15 mouse cellular contexts compared by ENCODE assay signal in the genomic region with DNA sequence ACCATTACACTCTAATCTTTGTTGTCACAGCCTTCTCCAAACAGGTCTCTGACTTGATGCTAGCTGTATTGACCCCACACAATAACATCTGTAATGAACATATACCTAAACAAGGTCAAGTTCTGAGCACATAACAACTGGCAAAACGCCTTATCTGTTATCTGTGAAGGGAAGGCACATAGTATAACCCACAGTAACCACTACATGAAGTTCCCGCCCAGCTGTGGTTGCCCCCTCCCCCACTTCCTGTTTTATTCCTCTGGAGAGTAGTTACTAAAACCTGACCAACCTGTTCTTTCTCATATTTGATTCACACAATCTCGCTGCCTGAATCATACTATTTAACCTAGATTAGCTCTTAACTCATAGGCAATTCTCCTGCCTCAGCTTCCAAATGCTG.
A peak's percentile ranks its signal among the peaks of the same experiment; 100 is the strongest.
DNase-seq lines count a peak whose midpoint lies in the region; ATAC-seq and TF ChIP-seq lines count a peak whose summit lies in the region.
"Had no signal": no experiment of that assay in that cellular context is flagged by ENCODE, and none has a peak within 500 bp of the region (broad histone marks: within the 10 kb centered on the region; RNA-seq: fewer than 3 reads in every experiment).

No protein-coding gene starts in this region.

- H3K4me1 ChIP-seq in MEL (ENCODE audit: control insufficient read depth in 1 of 2, insufficient read depth in 2 of 2, low read length in 2 of 2) = peaks cover 0 to 8% of the 10 kb centered on the region in 2 experiments; a peak in 2 of 4 replicates
- peaks cover 10% of the 10 kb centered on the region for H3K4me1 ChIP-seq in liver, embryonic 13.5 days (replicated peaks)
- no peaks in the 10 kb centered on the region for H3K4me1 ChIP-seq in forebrain, embryonic 11.5 days (replicated peaks; ENCODE audit: control insufficient read depth, insufficient read depth, low read length)
- H3K4me1 ChIP-seq in forebrain, embryonic 16.5 days (replicated peaks; ENCODE audit: control insufficient read depth, insufficient read depth, low read length) = no peaks in the 10 kb centered on the region
- H3K4me1 ChIP-seq: heart, embryonic 12.5 days; liver, embryonic 15.5 days had no signal

- no peaks in the 10 kb centered on the region for H3K9me3 ChIP-seq in MEL (replicated peaks; ENCODE audit: insufficient read depth, low read length)
- H3K9me3 ChIP-seq in liver, embryonic 13.5 days (replicated peaks) = no peaks in the 10 kb centered on the region
- no peaks in the 10 kb centered on the region for H3K9me3 ChIP-seq in forebrain, embryonic 11.5 days (ENCODE audit: control insufficient read depth, low read length)
- H3K9me3 ChIP-seq in forebrain, embryonic 16.5 days (ENCODE audit: control insufficient read depth, low read length) = no peaks in the 10 kb centered on the region
- H3K9me3 ChIP-seq: heart, embryonic 12.5 days; liver, embryonic 15.5 days had no signal

- H3K36me3 ChIP-seq in MEL (ENCODE audit: control insufficient read depth in 1 of 2, insufficient read depth in 2 of 2, low read length in 2 of 2) = peaks cover 0 to 13% of the 10 kb centered on the region in 2 experiments; a peak in 2 of 4 replicates
- H3K36me3 ChIP-seq in liver, embryonic 13.5 days = no peaks in the 10 kb centered on the region
- H3K36me3 ChIP-seq in splenic B cell, adult 2 months (ENCODE audit: control insufficient read depth, insufficient read depth, low read length, poor library complexity, severe bottlenecking) = no peaks in the 10 kb centered on the region
- H3K36me3 ChIP-seq in forebrain, embryonic 11.5 days (ENCODE audit: control insufficient read depth, insufficient read depth, low read length) = no peaks in the 10 kb centered on the region
- no peaks in the 10 kb centered on the region for H3K36me3 ChIP-seq in forebrain, embryonic 16.5 days (ENCODE audit: control insufficient read depth, insufficient read depth)
- H3K36me3 ChIP-seq: heart, embryonic 12.5 days; liver, embryonic 15.5 days had no signal

- no peak overlapping the region for H3K4me2 ChIP-seq in liver, embryonic 13.5 days
- H3K4me2 ChIP-seq in forebrain, embryonic 11.5 days (ENCODE audit: low read depth, low read length, severe bottlenecking) = no peak overlapping the region
- H3K4me2 ChIP-seq in forebrain, embryonic 16.5 days (ENCODE audit: low read length) = no peak overlapping the region
- H3K4me2 ChIP-seq: heart, embryonic 12.5 days; liver, embryonic 15.5 days had no signal

- peak; percentile 93 to 96 for TF ChIP-seq EP300 in MEL (IDR thresholded peaks at IDR 0.05; ENCODE audit: low read depth in 1 of 2, low read length in 2 of 2)

- H3K27me3 ChIP-seq in MEL (ENCODE audit: control insufficient read depth in 1 of 2, insufficient read depth in 2 of 2, low read length in 2 of 2) = no peaks in the 10 kb centered on the region
- no peaks in the 10 kb centered on the region for H3K27me3 ChIP-seq in liver, embryonic 13.5 days
- H3K27me3 ChIP-seq in splenic B cell, adult 2 months (ENCODE audit: control insufficient read depth, insufficient read depth, low read length, poor library complexity, severe bottlenecking) = no peaks in the 10 kb centered on the region
- no peaks in the 10 kb centered on the region for H3K27me3 ChIP-seq in forebrain, embryonic 11.5 days (ENCODE audit: control insufficient read depth, insufficient read depth, low read length)
- no peaks in the 10 kb centered on the region for H3K27me3 ChIP-seq in forebrain, embryonic 16.5 days (replicated peaks; ENCODE audit: control insufficient read depth, insufficient read depth, low read length)
- H3K27me3 ChIP-seq: heart, embryonic 12.5 days; liver, embryonic 15.5 days had no signal

- TF ChIP-seq CTCF in MEL (IDR thresholded peaks at IDR 0.05 in 2 of 3, conservative IDR thresholded peaks at IDR 0.05 in 1 of 3; ENCODE audit: control insufficient read depth in 1 of 3, insufficient read depth in 1 of 3, low read depth in 2 of 3, low read length in 3 of 3, poor library complexity in 1 of 3, severe bottlenecking in 1 of 3) = no peak

- DNase-seq in 416B (ENCODE audit: low read depth) (peak; percentile 65), MEL (ENCODE audit: low read depth, low spot score) (peak; percentile 89)
- peak; percentile 22 for DNase-seq in liver, embryonic 13.5 days
- peak; percentile 8 for DNase-seq in splenic B cell, adult 2 months (ENCODE audit: low read depth, low spot score)
- DNase-seq in right cerebral cortex, postnatal 4 days = no peak
- DNase-seq in forebrain, embryonic 11.5 days (ENCODE audit: low spot score) = no peak
- DNase-seq in gastrocnemius, postnatal 4 days (ENCODE audit: low spot score in 2 of 2) = no peak
- DNase-seq: embryo, embryonic 11 days; gastrocnemius, adult 2 months; kidney, postnatal 36 days; midbrain, embryonic 14.5 days had no signal

- no peak overlapping the region for H3K27ac ChIP-seq in MEL (ENCODE audit: control insufficient read depth, low read depth, low read length)
- H3K27ac ChIP-seq in liver, embryonic 13.5 days = no peak overlapping the region
- no peak overlapping the region for H3K27ac ChIP-seq in forebrain, embryonic 11.5 days (ENCODE audit: low read depth, low read length)
- H3K27ac ChIP-seq in forebrain, embryonic 16.5 days (ENCODE audit: low read length) = no peak overlapping the region
- H3K27ac ChIP-seq: gastrocnemius, adult 2 months; left cerebral cortex, adult 2 months; liver, embryonic 15.5 days had no signal

- TF ChIP-seq RAD21 in MEL (IDR thresholded peaks at IDR 0.05; ENCODE audit: low read depth, low read length) = no peak

- no peak overlapping the region for H3K9ac ChIP-seq in MEL (ENCODE audit: control insufficient read depth, low read depth, low read length, poor library complexity, severe bottlenecking)
- H3K9ac ChIP-seq in liver, embryonic 13.5 days = no peak overlapping the region
- H3K9ac ChIP-seq in forebrain, embryonic 11.5 days (ENCODE audit: low read length) = no peak overlapping the region
- H3K9ac ChIP-seq in forebrain, embryonic 16.5 days (replicated peaks; ENCODE audit: low read depth, low read length) = no peak overlapping the region
- H3K9ac ChIP-seq: heart, embryonic 12.5 days; liver, embryonic 15.5 days had no signal

- H3K4me3 ChIP-seq in MEL (ENCODE audit: control insufficient read depth in 1 of 2, insufficient read depth in 1 of 2, low read depth in 2 of 2, low read length in 2 of 2) = no peak overlapping the region
- H3K4me3 ChIP-seq in liver, embryonic 13.5 days (replicated peaks) = no peak overlapping the region
- H3K4me3 ChIP-seq in forebrain, embryonic 11.5 days (ENCODE audit: low read depth, low read length) = no peak overlapping the region
- no peak overlapping the region for H3K4me3 ChIP-seq in forebrain, embryonic 16.5 days (replicated peaks; ENCODE audit: low read length)
- H3K4me3 ChIP-seq: gastrocnemius, adult 2 months; heart, embryonic 12.5 days; left cerebral cortex, adult 2 months; liver, embryonic 15.5 days had no signal

- WGBS in liver, embryonic 13.5 days (ENCODE audit: insufficient replicate concordance) = 20% methylated on average over 3 of the region's 3 CpGs
- 78% methylated on average over 3 of the region's 3 CpGs for WGBS in forebrain, embryonic 11.5 days
- WGBS in forebrain, embryonic 16.5 days = 86% methylated on average over 3 of the region's 3 CpGs

- no peaks in the 10 kb centered on the region for H3K79me2 ChIP-seq in MEL (ENCODE audit: control insufficient read depth, insufficient read depth, low read length, poor library complexity)

- no peak for TF ChIP-seq POLR2A in MEL (IDR thresholded peaks at IDR 0.05; ENCODE audit: control insufficient read depth in 1 of 2, insufficient read depth in 1 of 2, low read depth in 1 of 2, low read length in 2 of 2, poor library complexity in 1 of 2)

- ATAC-seq in liver, embryonic 13.5 days (ENCODE audit: low read depth) = peak; percentile 74
- ATAC-seq in forebrain, embryonic 11.5 days (replicated peaks; ENCODE audit: low FRiP score) = no peak
- ATAC-seq in forebrain, embryonic 16.5 days = no peak

TF ChIP-seq in MEL, 35 proteins besides CTCF, POLR2A, EP300 and RAD21:
- TF ChIP-seq TBP (IDR thresholded peaks at IDR 0.05; ENCODE audit: low read depth, low read length) (no peak), RCOR1 (IDR thresholded peaks at IDR 0.05; ENCODE audit: low read depth, low read length) (peak; percentile 98), ETS1 (IDR thresholded peaks at IDR 0.05; ENCODE audit: low read depth, low read length) (peak; percentile 79), TAL1 (IDR thresholded peaks at IDR 0.05; ENCODE audit: low read length) (peak; percentile 81), ZKSCAN1 (IDR thresholded peaks at IDR 0.05; ENCODE audit: low read depth, low read length) (no peak), MAX (IDR thresholded peaks at IDR 0.05; ENCODE audit: low read length) (no peak), NRF1 (IDR thresholded peaks at IDR 0.05; ENCODE audit: insufficient read depth, low read depth, low read length, poor library complexity, severe bottlenecking) (no peak), UBTF (IDR thresholded peaks at IDR 0.05; ENCODE audit: borderline replicate concordance, insufficient read depth, low read depth, low read length) (no peak), E2F4 (IDR thresholded peaks at IDR 0.05; ENCODE audit: borderline replicate concordance, low read depth, low read length) (peak; percentile 86), SIN3A (IDR thresholded peaks at IDR 0.05; ENCODE audit: low read length) (0 out of 2 replicates have a peak, but pooled peaks have one; percentile 43), BHLHE40 (IDR thresholded peaks at IDR 0.05; ENCODE audit: borderline replicate concordance, low read depth, low read length) (peak; percentile 63; the same call in 1 of the 2 replicates), CHD2 (IDR thresholded peaks at IDR 0.05; ENCODE audit: low read length) (peak; percentile 50; the same call in 1 of the 2 replicates), ZNF384 (IDR thresholded peaks at IDR 0.05; ENCODE audit: low read depth, low read length) (no peak), MAFK (IDR thresholded peaks at IDR 0.05; ENCODE audit: borderline replicate concordance, low read depth, low read length) (peak; percentile 77; the same call in 1 of the 2 replicates), MYB (IDR thresholded peaks at IDR 0.05; ENCODE audit: low read depth, low read length) (peak; percentile 39; the same call in 1 of the 2 replicates), GATA1 (IDR thresholded peaks at IDR 0.05; ENCODE audit: low read depth, low read length) (peak; percentile 93), TCF12 (IDR thresholded peaks at IDR 0.05; ENCODE audit: low read depth, low read length) (peak; percentile 88), SMC3 (IDR thresholded peaks at IDR 0.05; ENCODE audit: low read depth, low read length) (no peak)

Comparison
In these comparisons a context has a peak if more than half of its experiments do, and no peak if none do; other contexts are left out.
1. DNase-seq: peak in 416B (single experiment), MEL (single experiment), liver, embryonic 13.5 days (single experiment) and splenic B cell, adult 2 months (single experiment); none in right cerebral cortex, postnatal 4 days (single experiment), forebrain, embryonic 11.5 days (single experiment) and gastrocnemius, postnatal 4 days (0 of 2).